Mouse (Mus musculus): ENCODE measurements around the gene Duxbl3. TPM values are rescaled to one million over a fixed set of nuclear protein-coding genes. Genes with fewer than 3 reads are reported as not detected.
"Not testable (repeated sequence)": the region's sequence is repeated elsewhere in the genome, so short reads cannot be mapped to it uniquely, and the experiment has no call there.

The Duxbl3 gene
- 1 to 10 TPM in 1 of 2 experiments, under 1 TPM in 1; 0.84 to 1.2 TPM for total RNA-seq (2021)
- long read RNA-seq, experiment 1: 0 reads
- long read RNA-seq, experiment 2: 0 reads

DNA sequence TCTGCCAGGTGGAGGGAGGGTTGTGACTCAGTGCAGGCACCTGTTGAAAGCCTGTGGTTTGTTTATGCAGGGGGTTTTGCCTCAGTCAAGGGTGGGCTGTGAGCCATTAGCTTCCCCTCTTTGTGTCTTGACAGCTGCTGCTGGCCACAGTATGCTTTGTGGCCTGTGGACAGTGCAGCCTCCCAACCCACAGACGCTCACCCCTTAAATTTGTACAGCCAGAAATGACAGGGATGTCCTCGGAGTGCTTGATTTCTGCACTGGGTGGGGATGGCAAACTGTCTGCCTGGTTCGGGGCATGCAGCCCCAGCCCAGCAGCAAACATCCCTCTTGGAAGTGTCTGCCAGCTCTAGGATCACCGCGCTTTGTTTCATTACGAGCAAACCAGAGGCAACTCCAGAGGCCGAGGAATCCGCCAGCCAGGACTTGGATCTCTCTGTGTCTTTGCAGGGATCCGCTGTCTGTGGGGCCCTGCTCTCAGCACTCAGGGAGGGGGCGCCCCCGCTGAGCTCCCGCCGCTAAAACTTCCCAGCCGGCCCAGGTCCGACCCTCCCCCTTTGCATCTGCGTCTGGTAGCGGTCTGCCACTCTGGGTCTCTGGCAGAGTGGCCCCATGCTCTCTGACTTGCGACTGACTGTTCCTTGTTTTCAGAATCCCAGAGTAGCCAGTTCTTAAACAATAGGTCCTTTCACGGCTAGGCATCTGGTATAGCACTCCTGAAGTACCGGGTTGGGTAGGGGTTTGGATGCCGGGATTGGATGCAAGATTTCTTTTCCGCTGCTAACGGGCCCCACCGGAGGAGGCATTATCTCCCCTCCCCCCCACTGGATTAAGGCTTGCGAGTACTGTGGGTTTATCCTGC, at the start of gene Duxbl3:
Duxbl3 (plus strand) TSS at position 207 of the 862 bp plus-strand sequence.
- DNase-seq: not testable (repeated sequence)

DNA sequence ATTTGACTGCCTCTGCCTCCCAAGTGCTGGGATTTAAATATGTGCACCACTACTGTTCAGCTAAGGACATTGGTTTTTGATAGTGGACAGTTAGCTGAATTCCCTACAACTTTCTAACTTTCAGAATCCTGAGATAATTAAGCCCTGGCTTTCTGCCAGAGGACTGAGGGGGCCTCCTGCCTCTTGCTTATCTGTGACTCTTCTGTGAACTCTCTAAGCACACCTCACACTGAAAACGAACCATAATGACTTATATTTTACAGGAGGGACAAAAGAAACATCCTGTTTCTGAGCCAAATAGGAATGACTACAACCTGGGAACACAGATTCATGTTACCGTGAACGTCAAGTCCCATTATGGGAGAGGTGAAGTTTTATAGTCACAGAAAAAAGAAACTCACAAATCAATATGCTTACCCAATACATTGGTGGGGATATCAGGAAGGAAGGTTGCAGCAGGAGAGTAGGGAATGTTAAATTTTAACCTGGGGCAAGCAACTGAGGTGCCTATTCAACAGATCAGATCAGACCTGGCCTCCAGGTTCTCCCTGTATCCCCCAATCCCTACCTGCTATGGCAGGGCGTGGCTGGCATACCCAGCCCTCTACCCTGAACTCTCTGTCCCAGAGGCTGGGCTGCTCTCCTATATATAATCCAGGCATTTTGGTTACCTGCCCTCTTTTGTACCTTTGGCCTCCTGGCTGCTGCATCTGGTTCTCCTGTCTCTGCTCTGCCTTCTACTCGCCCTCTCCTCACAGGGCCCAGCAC, 41.3 kb upstream of the Duxbl3 start:
- DNase-seq: not testable (repeated sequence)

DNA sequence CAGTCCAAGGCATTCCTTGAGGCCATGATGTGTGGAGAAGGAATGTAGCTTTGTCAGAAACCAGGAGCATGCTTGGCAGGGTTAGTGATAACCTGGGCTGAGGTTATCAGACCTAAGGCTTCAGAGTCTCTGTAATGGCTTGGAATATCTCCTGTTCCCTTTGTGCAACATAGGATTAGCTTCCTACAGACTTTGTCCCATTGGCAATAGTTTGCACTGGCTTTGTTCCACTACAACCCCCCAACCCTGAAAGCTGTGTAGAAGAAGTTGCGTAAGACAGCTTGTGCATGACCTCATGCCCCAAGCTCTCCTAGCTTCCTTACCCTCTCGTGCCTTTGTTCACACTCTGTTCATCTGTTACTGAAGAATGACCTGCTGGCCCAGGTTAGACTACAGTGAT, 20.6 kb upstream of the Duxbl3 start:
- not testable (repeated sequence) for DNase-seq

DNA sequence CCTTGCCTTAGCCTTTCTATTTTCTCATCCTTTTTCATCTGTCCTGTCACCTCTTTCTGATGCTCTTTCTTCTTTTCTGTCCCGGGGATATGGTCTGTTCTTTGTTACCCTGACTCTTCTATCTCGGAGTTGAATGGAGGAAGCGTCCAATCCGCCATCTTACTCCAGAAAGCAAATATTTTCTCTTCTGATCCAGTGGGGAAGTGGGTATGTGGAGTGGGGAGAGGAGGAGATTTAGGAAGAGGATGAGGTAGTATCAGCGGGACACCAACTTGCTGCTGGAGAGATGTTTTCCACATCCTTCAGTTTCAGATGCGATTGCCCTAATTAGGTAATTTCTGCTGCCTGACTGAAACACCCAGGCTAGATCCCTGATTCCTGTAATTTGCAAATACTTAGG, 967 bp downstream of the Duxbl3 start:
- DNase-seq: not testable (repeated sequence)

DNA sequence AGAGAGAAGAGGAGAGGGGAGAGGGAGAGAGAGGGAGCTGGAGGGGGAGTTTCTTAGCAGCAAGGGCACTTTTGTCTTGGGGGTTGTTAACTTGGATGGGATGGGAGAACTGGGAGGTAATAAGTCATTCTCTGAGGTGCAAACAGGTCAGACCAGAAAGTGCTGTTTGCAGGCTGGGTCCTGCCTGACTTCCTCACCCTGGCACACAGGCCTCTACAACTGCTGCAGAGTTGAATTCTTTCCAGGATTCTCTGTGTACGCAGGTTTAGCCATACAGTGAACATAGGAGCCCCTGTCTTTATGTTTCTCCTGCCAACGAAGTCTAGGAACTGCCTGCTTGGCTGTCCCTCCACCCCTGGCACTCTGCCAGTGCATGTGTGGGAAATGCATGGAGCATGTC, 29.0 kb downstream of the Duxbl3 start:
- DNase-seq: not testable (repeated sequence)

DNA sequence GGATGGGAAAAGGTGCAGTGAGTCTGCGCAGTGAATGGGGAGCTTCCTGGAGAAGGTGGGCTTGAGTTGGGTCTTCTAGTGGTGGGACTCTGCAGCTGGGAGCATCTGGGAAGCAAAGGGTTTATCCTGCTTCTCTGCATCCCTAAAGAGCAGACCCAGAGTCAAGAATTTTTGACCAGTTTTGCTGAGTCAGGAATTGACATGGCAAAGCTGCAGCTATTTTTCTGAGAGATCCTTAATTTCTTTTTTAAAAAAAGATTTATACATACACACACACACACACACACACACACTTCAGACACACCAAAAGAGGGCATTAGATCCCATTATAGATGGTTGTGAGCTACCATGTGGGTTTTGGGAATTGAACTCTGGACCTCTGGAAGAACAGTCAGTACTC, 36.1 kb downstream of the Duxbl3 start:
- DNase-seq: no peak

DNA sequence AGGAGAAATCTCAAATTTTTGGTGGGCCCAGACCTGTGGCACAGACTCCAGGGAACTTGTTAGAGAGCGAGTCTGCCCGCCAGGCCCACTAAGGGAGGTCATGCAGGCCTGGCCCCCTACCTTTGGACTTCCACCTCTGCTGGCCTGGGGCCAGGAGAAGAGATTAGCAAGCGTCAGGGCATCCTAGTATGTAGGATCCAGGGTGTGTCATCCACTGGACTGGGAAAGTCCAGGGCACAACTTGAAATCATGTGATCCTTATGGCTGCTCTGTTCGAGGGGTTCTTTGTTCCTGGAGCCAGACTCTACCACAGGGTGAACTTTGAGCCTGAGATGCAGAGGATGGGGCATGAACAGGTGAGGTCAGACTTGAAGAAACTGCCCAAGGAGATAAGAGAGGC, 39.3 kb downstream of the Duxbl3 start:
- DNase-seq: no peak

DNA sequence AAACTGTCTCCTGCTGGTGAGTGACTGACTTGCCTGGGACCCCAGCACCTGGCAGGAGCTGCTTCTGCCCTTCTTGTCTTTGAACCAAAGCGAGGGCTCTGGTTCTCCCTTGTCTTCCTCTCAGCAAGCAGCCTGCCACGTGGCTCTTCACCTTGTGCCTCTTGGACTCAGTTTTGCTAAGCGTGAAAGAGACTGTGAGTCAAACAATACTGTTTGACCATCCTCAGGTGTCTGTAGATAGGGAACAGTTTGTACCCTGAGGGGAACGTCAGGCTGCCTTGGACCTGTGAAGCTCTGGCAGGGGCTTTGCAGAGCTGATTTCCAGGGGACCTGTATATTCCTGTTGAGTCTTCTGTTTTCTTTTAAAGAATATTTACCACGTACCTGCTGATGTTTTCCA, 39.7 kb downstream of the Duxbl3 start:
- DNase-seq: no peak

DNA sequence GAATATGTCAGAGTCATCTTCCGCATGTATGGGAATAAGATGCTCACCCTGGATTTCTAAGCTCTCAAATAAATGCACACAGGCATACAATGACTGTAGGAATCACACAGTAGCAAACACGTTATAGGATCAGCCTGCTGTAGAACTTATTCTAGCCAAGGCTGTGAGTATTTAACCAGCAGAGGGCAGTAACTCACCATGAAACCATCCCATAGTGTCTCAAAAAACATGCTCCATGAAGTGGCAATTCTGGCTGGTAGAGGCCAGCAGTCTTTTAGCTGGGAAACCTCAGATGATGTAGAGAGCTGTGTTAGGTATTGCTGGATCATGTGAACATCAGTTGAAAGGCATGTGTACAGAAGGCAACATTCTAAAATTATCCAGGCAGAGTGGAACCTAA, 45.3 kb downstream of the Duxbl3 start:
- peak; percentile 59 for DNase-seq

DNA sequence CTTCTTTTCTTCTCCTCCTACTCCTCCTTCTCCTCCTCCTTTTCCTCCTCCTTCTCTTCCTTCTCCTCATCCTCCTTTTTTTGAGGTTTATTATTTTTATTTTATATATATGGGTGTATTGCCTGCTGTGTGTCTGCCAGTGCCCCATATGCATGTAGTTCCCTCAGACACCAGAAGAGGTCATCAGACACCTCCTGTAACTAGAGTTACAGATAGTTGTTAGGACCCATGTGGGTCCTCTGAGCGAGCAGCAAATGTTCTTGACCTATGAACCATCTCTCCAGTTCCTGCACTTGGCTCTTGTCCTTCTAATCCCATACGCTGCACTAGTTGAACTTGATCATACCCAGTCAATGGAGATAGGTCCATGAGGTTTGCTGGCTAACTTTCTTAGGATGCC, 48.3 kb downstream of the Duxbl3 start:
- DNase-seq: peak; percentile 54

DNA sequence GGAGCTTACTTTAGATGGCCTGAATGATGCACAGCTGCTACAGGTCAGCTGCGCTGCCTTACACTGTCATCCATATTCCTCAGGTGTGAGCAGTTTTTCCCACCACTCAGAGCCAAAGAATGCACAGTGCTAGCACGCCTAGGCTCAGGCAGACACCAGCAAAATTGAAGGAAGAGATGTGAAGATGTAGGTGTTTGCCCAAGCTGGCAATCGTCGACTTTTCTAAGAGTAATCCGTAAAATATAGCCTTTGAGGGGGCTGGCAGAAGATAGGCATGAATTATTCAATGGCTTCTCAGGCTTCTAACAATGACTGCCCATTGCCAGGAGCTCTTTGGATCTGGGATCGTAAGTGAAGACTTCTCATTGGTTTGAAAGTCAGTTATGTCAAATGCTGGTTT, 51.1 kb downstream of the Duxbl3 start:
- no peak for DNase-seq

DNA sequence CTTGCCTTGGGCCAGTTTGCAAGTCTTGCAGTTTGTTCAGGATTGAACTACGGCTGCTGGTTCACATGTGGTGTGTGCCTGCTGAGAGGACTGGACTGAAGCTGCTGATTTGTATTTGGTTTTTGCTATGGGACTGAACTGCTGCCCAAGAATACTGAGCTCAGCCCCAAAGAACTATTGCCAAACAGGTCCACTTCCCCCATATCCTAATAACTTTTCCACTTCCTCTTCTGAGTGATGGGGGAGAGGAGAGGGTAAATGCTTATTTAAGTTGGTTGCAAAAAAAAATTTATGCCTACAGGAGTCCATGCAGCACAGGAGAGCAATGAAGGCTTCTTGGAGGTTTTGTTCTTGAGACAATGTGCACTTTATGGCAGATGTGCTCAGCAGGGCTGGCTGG, 51.7 kb downstream of the Duxbl3 start:
- no peak for DNase-seq

DNA sequence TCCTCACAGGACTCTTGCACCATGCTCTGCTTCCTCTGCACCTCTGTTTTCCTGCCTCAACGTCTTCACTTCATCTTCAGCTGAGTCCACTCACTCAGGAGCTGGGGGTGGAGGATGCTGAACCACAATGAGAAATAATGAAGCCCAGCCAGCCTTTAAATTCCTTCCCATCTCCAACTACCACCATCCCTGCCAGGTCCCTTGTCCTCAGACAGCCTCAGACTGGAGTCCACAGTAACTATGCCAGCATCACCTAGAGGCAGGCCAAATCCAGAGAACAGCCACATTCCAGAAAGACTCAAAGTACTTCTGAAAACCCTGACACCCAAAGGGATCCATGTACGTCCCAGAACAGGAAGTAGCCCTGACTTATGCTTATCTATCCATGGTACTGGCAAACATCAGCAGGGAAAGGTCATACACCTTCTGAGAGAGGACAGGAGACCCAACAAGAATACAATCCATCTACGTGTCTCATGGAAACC, 58.5 kb downstream of the Duxbl3 start:
- no peak for DNase-seq

Other genes starting within 250 kb of the Duxbl3 start
- 10 to 100 TPM; 19.2 to 27.0 TPM for gene Gm9780, start 215.3 kb upstream of the Duxbl3 start, total RNA-seq (2021)
- 10 to 100 TPM; 16.1 to 28.1 TPM for gene Tmem254c, start 190.6 kb upstream of the Duxbl3 start, total RNA-seq (2021)
- not detected for gene Cphx2, start 176.4 kb upstream of the Duxbl3 start, total RNA-seq (2021)
- not detected for gene Cphx3, start 175.7 kb upstream of the Duxbl3 start, total RNA-seq (2021)
- 1 to 10 TPM in 1 of 2 experiments, under 1 TPM in 1; 0.36 to 1.2 TPM for gene Duxbl2, start 139.6 kb upstream of the Duxbl3 start, total RNA-seq (2021)
- 10 to 100 TPM; 58.1 to 64.7 TPM for gene Plac9b, start 75.5 kb upstream of the Duxbl3 start, total RNA-seq (2021)
- gene Tmem254b, start 50.9 kb upstream of the Duxbl3 start, total RNA-seq (2021): 10 to 100 TPM; 18.5 to 23.2 TPM

Measured in adrenal gland, postnatal 10 days (tissue).